In genomic region chr5:148512042-148512640, GRCm38 (mm10) we compare ENCODE assay signal across 14 mouse cellular contexts. TPM values are rescaled to one million over a fixed set of nuclear protein-coding genes. Genes with fewer than 3 reads are reported as not detected.
DNase-seq lines count a peak whose midpoint lies in the region; ATAC-seq lines count a peak whose summit lies in the region.
"Had no signal": no experiment of that assay in that cellular context is flagged by ENCODE, and none has a peak within 500 bp of the region (broad histone marks: within the 10 kb centered on the region; RNA-seq: fewer than 3 reads in every experiment).

No protein-coding gene starts in this region.

- H3K36me3 ChIP-seq in forebrain, embryonic 13.5 days (ENCODE audit: poor library complexity, severe bottlenecking): peaks cover 29% of the 10 kb centered on the region

- H3K4me1 ChIP-seq in forebrain, embryonic 13.5 days: no peaks in the 10 kb centered on the region

- no peak overlapping the region for H3K4me3 ChIP-seq in forebrain, embryonic 13.5 days
- H3K4me3 ChIP-seq: hindbrain, embryonic 13.5 days; left cerebral cortex, adult 2 months; lung, embryonic 15.5 days; midbrain, embryonic 13.5 days had no signal

- DNase-seq in adrenal gland, adult 2 months: peak; percentile 61
- no peak for DNase-seq in adrenal gland, postnatal 4 days (ENCODE audit: low spot score in 2 of 2)
- peak; percentile 32 for DNase-seq in kidney, postnatal 10 days
- DNase-seq in kidney, postnatal 4 days: no peak
- peak; percentile 51 for DNase-seq in R1 (ENCODE audit: low read depth, low spot score)
- peak; percentile 36 to 58 for DNase-seq in lung, postnatal 4 days
- no peak for DNase-seq in frontal cortex, adult 2 months (ENCODE audit: extremely low spot score in 1 of 2, low spot score in 1 of 2)
- DNase-seq: cerebellum, postnatal 36 days; right cerebral cortex, postnatal 25 days had no signal

- WGBS in forebrain, embryonic 13.5 days: 86% methylated on average over 5 of the region's 5 CpGs

- ATAC-seq in forebrain, embryonic 13.5 days: no peak
- ATAC-seq: midbrain, embryonic 13.5 days had no signal

- no peaks in the 10 kb centered on the region for H3K27me3 ChIP-seq in forebrain, embryonic 13.5 days
- H3K27me3 ChIP-seq: hindbrain, embryonic 13.5 days; lung, embryonic 15.5 days; midbrain, embryonic 13.5 days had no signal

- no peaks in the 10 kb centered on the region for H3K9me3 ChIP-seq in forebrain, embryonic 13.5 days (replicated peaks)
- H3K9me3 ChIP-seq: hindbrain, embryonic 13.5 days; lung, embryonic 15.5 days; midbrain, embryonic 13.5 days had no signal

- H3K4me2 ChIP-seq in forebrain, embryonic 13.5 days: no peak overlapping the region
- H3K4me2 ChIP-seq: hindbrain, embryonic 13.5 days; lung, embryonic 15.5 days; midbrain, embryonic 13.5 days had no signal

- no peak overlapping the region for H3K9ac ChIP-seq in forebrain, embryonic 13.5 days
- H3K9ac ChIP-seq: hindbrain, embryonic 13.5 days; lung, embryonic 15.5 days; midbrain, embryonic 13.5 days had no signal

- no peak overlapping the region for H3K27ac ChIP-seq in forebrain, embryonic 13.5 days
- H3K27ac ChIP-seq: hindbrain, embryonic 13.5 days; left cerebral cortex, adult 2 months; lung, embryonic 15.5 days; midbrain, embryonic 13.5 days had no signal

RNA-seq across cellular contexts. Expression of gene Ubl3, which starts 40.4 kb away (rescaled TPM):
- 100 to 1,000 TPM; 163 to 167 TPM for total RNA-seq in adrenal gland, adult 2 months (2021)
- 90.5 and 90.9 TPM in 2 replicates for polyA plus RNA-seq in adrenal gland, adult 2 months (2012; rRNA removed)
- total RNA-seq in adrenal gland, postnatal 4 days (2021): 100 to 1,000 TPM; 130 to 131 TPM
- 71.5 and 74.5 TPM in 2 replicates for polyA plus RNA-seq in forebrain, embryonic 13.5 days (2015; fragmentation: Nextera tagmentation; extraction: Ambion mirVana)
- 139 and 162 TPM in 2 replicates for polyA plus RNA-seq in frontal cortex, adult 2 months (2012; rRNA removed)

Comparison
In these comparisons a context has a peak if more than half of its experiments do, and no peak if none do; other contexts are left out.
1. DNase-seq: peak in adrenal gland, adult 2 months (single experiment), kidney, postnatal 10 days (single experiment), R1 (single experiment) and lung, postnatal 4 days (2 of 2); none in adrenal gland, postnatal 4 days (0 of 2), kidney, postnatal 4 days (0 of 2) and frontal cortex, adult 2 months (0 of 2).